Mouse (Mus musculus): ENCODE measurements at regions not wholly inside any gene's neighbourhood (a gene's known extent, or its start where the extent isn't known, plus 50 kb on each side); places are given as distances from the start of the nearest gene placed in this dataset.
A peak's percentile ranks its signal among the peaks of the same experiment; 100 is the strongest.

- ATAC-seq (replicated peaks; ENCODE audit: low read depth, poor library complexity, severe bottlenecking) = no peak
These were observed 487.1 kb upstream of the Mef2c start for GRCm38 (mm10) chr13:83016686-83017085.

DNA sequence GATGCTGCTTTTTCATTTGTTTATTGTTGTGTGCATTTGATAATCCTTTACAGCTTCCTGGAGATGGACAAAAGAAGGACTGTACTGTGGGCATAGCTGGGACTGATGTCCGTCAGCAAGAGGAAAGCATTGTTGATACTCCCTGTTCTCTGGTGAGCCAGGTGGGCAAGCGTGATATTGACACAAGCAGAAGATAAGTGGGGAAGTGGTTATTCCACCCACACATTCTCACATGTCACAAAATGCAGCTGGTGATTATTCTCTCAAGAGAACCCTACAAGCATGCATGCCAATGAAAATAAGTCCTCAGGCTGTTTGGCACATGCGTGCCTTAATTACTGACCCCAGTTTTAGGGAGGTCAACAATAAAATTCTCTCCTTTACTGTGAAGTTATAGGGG, 483.0 kb upstream of the Mef2c start:
- peak; percentile 92 for ATAC-seq (replicated peaks; ENCODE audit: low read depth, poor library complexity, severe bottlenecking)

DNA sequence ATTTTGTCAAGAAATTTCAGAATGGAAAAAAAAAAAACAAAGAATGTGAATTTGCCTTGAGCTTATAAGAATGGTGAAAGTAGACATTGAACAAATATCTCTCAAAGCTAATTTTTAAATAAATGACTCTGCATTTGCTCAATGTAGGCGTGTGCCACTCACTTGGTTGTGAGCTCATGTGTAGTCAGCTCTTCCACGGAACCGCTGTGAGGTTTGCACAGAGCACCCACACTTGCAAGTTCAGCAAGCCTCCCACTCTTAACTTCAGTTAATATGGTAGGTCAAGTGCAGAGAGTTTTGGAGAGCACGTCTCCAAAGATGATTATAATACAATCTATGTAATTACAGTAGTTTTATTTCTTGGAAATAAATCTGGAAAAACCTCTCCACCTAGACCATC, 479.9 kb upstream of the Mef2c start:
- no peak for ATAC-seq (replicated peaks; ENCODE audit: low read depth, poor library complexity, severe bottlenecking)

GRCm38 (mm10) chr13:83035962-83036361, 467.9 kb upstream of the Mef2c start:
- ATAC-seq (replicated peaks; ENCODE audit: low read depth, poor library complexity, severe bottlenecking) = 0 out of 2 replicates have a peak, but pooled peaks have one; percentile 47

GRCm38 (mm10) chr13:83041506-83041905, 462.3 kb upstream of the Mef2c start:
- peak; percentile 50 for ATAC-seq (replicated peaks; ENCODE audit: low read depth, poor library complexity, severe bottlenecking)

GRCm38 (mm10) chr13:83045516-83045915, 458.3 kb upstream of the Mef2c start:
- ATAC-seq (replicated peaks; ENCODE audit: low read depth, poor library complexity, severe bottlenecking) = no peak

GRCm38 (mm10) chr13:83045970-83046369, 457.9 kb upstream of the Mef2c start:
- ATAC-seq (replicated peaks; ENCODE audit: low read depth, poor library complexity, severe bottlenecking) = no peak

DNA sequence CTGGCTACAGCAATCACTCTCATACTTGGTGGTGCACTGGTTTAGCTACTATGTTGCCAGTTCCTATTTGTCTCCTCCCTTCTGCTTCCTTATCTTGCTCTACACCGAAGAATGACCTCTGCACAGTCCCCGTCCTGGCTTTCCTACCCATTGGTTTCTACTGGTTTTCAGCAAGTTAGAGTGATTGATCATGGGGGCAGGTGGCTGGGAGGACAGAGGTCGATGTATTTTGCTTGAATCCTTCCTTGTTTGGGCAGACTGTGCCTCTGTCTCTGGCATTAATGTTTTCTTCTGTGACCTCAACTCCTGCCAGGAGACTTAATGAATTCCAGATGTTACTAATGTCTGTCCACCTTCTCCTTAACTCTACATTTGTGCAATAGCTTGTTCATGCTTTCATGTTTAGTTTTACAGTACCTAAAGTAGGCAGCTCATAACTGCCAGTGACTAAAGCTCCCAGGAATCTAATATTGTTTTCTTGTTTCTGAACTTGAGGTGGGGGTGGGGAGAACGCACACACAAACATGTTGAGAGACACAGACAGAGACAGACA, 457.2 kb upstream of the Mef2c start:
- ATAC-seq (replicated peaks; ENCODE audit: low read depth, poor library complexity, severe bottlenecking) = 0 out of 2 replicates have a peak, but pooled peaks have one; percentile 5

- ATAC-seq (replicated peaks; ENCODE audit: low read depth, poor library complexity, severe bottlenecking) = peak; percentile 87
These were observed 448.0 kb upstream of the Mef2c start for GRCm38 (mm10) chr13:83055865-83056264.

DNA sequence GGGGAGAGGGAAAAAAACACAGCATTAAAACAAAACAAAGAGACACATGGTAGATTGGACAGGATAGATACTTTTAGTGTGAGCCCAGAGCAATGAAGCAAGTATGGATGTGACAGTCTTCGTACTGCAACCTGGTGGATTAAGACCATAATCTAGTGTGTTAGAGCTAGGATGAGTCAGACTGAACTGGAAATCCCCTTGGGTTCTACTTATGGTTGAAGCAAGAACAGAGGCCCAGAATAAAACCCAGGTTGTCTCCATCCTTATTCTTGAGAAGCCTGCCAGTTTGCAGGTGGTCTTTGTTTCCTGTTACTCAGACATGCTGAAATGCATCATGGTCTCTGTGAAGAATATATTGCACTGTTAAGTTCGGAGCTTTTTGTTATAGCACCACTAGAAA, 447.4 kb upstream of the Mef2c start:
- ATAC-seq (replicated peaks; ENCODE audit: low read depth, poor library complexity, severe bottlenecking) = 0 out of 2 replicates have a peak, but pooled peaks have one; percentile 7

- ATAC-seq (replicated peaks; ENCODE audit: low read depth, poor library complexity, severe bottlenecking) = peak; percentile 87
These were observed 439.1 kb upstream of the Mef2c start for GRCm38 (mm10) chr13:83064727-83065126.

DNA sequence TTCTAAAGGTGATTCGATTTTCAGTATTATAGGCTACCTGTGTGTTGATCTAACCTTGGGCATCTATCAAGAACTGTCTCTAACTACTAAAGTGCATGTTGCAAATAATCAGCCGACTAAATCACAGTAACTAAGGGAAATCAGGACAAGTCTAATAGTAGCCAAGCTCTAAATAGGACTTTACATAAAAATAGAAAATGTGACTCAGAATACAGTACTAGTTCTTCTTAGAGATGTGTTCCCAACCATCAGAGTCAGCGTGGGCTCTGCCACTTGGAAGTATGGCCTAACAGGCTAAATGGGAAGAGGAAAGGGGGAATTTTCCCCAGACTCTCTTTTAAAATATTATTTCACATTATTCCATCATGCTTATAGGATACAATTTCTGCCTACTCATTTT, 438.6 kb upstream of the Mef2c start:
- no peak for ATAC-seq (replicated peaks; ENCODE audit: low read depth, poor library complexity, severe bottlenecking)

- ATAC-seq (replicated peaks; ENCODE audit: low read depth, poor library complexity, severe bottlenecking) = peak; percentile 69
These were observed 437.6 kb upstream of the Mef2c start for GRCm38 (mm10) chr13:83066115-83066753.

DNA sequence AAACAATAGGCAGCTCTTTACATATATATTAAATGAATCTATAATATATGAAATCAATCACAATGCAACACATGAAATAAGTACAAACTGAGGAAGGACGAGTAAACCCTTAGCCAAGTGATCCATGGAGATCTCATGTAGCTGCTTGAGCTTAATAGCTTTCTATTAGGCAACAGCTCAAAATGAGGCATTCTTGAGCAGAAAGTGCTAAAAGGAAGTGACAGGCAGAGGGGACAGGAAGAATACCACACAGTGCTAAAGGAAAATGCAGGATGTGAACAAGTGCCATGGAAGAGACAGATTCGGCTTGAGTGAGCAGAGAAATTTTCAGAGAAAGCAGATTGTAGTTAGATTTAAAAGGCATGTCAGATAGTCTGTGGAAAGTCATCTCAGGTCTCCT, 436.3 kb upstream of the Mef2c start:
- ATAC-seq (replicated peaks; ENCODE audit: low read depth, poor library complexity, severe bottlenecking) = no peak

DNA sequence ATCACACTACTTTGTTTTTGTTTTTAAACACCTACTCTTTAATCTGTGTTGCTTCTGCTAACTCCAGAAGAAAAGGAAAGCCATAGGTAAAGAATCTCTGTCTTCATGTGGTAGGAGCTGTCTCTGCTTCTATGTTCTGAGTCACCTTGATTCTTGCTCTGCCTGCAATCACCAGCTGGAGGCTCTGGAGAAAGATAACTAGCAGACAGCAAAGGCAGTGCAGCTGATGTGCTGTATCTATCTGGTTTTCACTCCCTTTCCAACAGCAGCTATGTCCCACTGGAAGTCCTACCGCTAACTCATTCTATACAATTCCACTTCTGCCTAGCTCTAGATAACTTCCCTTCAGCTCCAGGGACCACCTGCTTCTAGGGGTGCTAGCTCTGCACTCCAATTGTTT, 435.2 kb upstream of the Mef2c start:
- no peak for ATAC-seq (replicated peaks; ENCODE audit: low read depth, poor library complexity, severe bottlenecking)

- ATAC-seq (replicated peaks; ENCODE audit: low read depth, poor library complexity, severe bottlenecking) = no peak
These were observed 434.5 kb upstream of the Mef2c start for GRCm38 (mm10) chr13:83069293-83069692.

DNA sequence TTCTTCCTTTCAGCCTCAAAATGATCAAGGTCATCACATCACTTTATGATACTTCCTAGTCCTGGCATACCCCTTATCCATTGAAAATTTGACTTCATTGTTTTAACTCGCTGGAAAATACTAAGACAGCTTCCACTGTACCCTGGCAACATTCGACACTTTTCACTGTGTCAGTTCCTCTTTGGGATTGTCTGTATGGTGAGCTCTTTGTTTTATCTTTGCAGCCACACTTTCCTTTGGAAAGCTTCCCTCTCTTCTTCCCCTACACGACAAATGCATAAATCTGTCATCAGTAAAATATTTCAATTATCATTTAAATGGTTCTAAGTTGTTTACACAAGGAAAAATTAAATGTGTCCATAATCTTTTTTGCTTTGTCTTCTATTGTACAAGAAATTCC, 431.8 kb upstream of the Mef2c start:
- peak; percentile 56 for ATAC-seq (replicated peaks; ENCODE audit: low read depth, poor library complexity, severe bottlenecking)

- peak; percentile 85 for ATAC-seq (replicated peaks; ENCODE audit: low read depth, poor library complexity, severe bottlenecking)
These were observed 429.4 kb upstream of the Mef2c start for GRCm38 (mm10) chr13:83074219-83074965.

DNA sequence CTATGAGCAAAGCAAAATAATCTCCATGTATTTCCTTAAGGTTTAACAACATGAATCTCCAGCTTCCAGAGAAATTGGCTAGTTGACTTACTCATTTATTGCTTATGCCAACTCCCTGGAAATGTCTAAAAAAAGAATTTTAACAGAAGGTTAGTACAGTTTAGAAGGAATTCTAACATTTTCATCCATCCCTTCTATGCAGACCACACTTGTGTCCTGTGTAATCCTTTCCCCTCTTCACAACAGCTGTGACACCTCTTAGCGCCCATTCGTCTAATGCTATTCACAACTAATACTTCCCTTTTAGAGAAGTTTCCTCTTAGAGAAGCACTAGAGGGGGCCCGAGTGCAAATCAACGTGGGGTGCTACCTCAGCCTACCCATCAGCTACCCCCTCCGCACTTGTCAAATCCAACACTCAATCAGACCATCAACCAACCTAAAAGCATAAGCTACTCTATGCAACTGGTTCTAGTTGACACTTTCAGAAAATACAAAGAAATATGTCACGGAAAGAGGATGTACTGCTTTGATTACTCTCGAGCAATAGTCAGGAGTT, 428.4 kb upstream of the Mef2c start:
- peak; percentile 55 for ATAC-seq (replicated peaks; ENCODE audit: low read depth, poor library complexity, severe bottlenecking)

GRCm38 (mm10) chr13:83076611-83077010, 427.2 kb upstream of the Mef2c start:
- ATAC-seq (replicated peaks; ENCODE audit: low read depth, poor library complexity, severe bottlenecking) = no peak

GRCm38 (mm10) chr13:83077085-83077484, 426.7 kb upstream of the Mef2c start:
- no peak for ATAC-seq (replicated peaks; ENCODE audit: low read depth, poor library complexity, severe bottlenecking)

All from common myeloid progenitor, adult 5-6 weeks (primary cell).